Mouse (Mus musculus) small intestine, adult 2 months (tissue): ENCODE results near the gene Atp5j.

Experiments used
- CTCF ChIP-seq: fragments of 200-500 bp; IDR thresholded peaks from 2 replicates; pipeline ENCODE4 v1.5.1; 2012; ENCODE audit warnings: low read depth, mild to moderate bottlenecking, control low read depth, inconsistent platforms, low read length, moderate library complexity, mixed read lengths; ENCODE audit not compliant: insufficient replicate concordance, insufficient read length; ENCODE audit errors: extremely low read depth
- POLR2A ChIP-seq: fragments of 200-500 bp; IDR thresholded peaks from 2 replicates; pipeline ENCODE4 v1.6.1; 2012; ENCODE audit warnings: low read depth, mild to moderate bottlenecking, control low read depth, inconsistent platforms, low read length, moderate library complexity

DNA sequence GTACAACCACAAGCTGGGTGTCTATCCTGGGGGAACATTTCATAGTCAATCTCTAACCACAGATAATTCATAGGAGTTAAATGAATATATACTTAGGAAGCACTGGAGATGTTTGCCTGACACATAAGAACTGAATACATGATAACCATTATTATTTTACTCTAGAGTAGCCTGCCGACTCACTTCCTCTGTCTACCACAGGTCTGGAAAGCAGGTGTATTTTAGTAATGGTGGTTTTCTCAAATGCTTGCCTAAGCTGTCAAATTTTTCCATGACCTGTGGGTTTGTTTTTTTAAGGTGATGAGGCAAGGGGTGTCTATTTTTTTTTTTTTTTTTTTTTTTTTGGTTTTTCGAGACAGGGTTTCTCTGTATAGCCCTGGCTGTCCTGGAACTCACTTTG lies 35.4 kb downstream of the Atp5j start:
- no peak for TF ChIP-seq CTCF
- no peak for TF ChIP-seq POLR2A
